ENCODE assay signal across 10 mouse cellular contexts in genomic region chr4:137726739-137727505, GRCm38 (mm10).
DNase-seq lines count a peak whose midpoint lies in the region; ATAC-seq lines count a peak whose summit lies in the region.
"Had no signal": no experiment of that assay in that cellular context is flagged by ENCODE, and none has a peak within 500 bp of the region (broad histone marks: within the 10 kb centered on the region; RNA-seq: fewer than 3 reads in every experiment).

No protein-coding gene starts in this region.

- ATAC-seq in midbrain, embryonic 14.5 days (ENCODE audit: low FRiP score, low TSS enrichment) = no peak

- H3K36me3 ChIP-seq in heart, embryonic 10.5 days = no peaks in the 10 kb centered on the region
- H3K36me3 ChIP-seq in hindbrain, embryonic 10.5 days = no peaks in the 10 kb centered on the region
- no peaks in the 10 kb centered on the region for H3K36me3 ChIP-seq in midbrain, embryonic 14.5 days (ENCODE audit: control insufficient read depth, insufficient read depth, low read length)
- H3K36me3 ChIP-seq: heart, embryonic 15.5 days; limb, embryonic 15.5 days had no signal

- no peak overlapping the region for H3K4me3 ChIP-seq in heart, embryonic 10.5 days
- peak overlapping the region; percentile 53; the same call in 1 of the 2 replicates for H3K4me3 ChIP-seq in hindbrain, embryonic 10.5 days
- H3K4me3 ChIP-seq in midbrain, embryonic 14.5 days (replicated peaks; ENCODE audit: low read depth, low read length) = no peak overlapping the region
- H3K4me3 ChIP-seq: heart, embryonic 15.5 days; limb, embryonic 15.5 days had no signal

- no peaks in the 10 kb centered on the region for H3K9me3 ChIP-seq in heart, embryonic 10.5 days
- no peaks in the 10 kb centered on the region for H3K9me3 ChIP-seq in hindbrain, embryonic 10.5 days
- no peaks in the 10 kb centered on the region for H3K9me3 ChIP-seq in midbrain, embryonic 14.5 days (ENCODE audit: control insufficient read depth, low read length)
- H3K9me3 ChIP-seq: heart, embryonic 15.5 days; limb, embryonic 15.5 days had no signal

- peak overlapping the region; percentile 31; the same call in 1 of the 2 replicates for H3K9ac ChIP-seq in midbrain, embryonic 14.5 days (replicated peaks; ENCODE audit: low read length)
- H3K9ac ChIP-seq: heart, embryonic 15.5 days; limb, embryonic 15.5 days had no signal

- DNase-seq in heart, adult 11 months = peak; percentile 92
- no peak for DNase-seq in heart, embryonic 10.5 days (ENCODE audit: low spot score)
- DNase-seq in cerebellum, adult 18-20 months = peak; percentile 73 to 78
- no peak for DNase-seq in hindbrain, embryonic 10.5 days (ENCODE audit: low spot score)
- no peak for DNase-seq in midbrain, embryonic 14.5 days
- DNase-seq in adrenal gland, adult 8-10 months = no peak
- DNase-seq in gastrocnemius, postnatal 14 days = no peak
- DNase-seq in adrenal gland, adult (ENCODE audit: inconsistent age in 2 of 2, low spot score in 1 of 2) = no peak

- H3K27me3 ChIP-seq in heart, embryonic 10.5 days (ENCODE audit: insufficient read depth, poor library complexity, severe bottlenecking) = peaks cover 94% of the 10 kb centered on the region
- H3K27me3 ChIP-seq in hindbrain, embryonic 10.5 days (ENCODE audit: insufficient read depth, poor library complexity, severe bottlenecking) = peaks cover 73% of the 10 kb centered on the region
- H3K27me3 ChIP-seq in midbrain, embryonic 14.5 days (ENCODE audit: control insufficient read depth, insufficient read depth, low read length) = 0 out of 2 replicates have a peak, but pooled peaks cover 3% of the 10 kb centered on the region

- WGBS in heart, embryonic 10.5 days = 79% methylated on average over 18 of the region's 18 CpGs
- 79% methylated on average over 18 of the region's 18 CpGs for WGBS in hindbrain, embryonic 10.5 days
- WGBS in midbrain, embryonic 14.5 days = 74% methylated on average over 18 of the region's 18 CpGs

- H3K27ac ChIP-seq in heart, embryonic 10.5 days = no peak overlapping the region
- H3K27ac ChIP-seq in hindbrain, embryonic 10.5 days = peak overlapping the region; percentile 78
- H3K27ac ChIP-seq in midbrain, embryonic 14.5 days (replicated peaks; ENCODE audit: low read depth, low read length) = no peak overlapping the region
- H3K27ac ChIP-seq: heart, embryonic 15.5 days; limb, embryonic 15.5 days had no signal

- H3K4me2 ChIP-seq in midbrain, embryonic 14.5 days (ENCODE audit: low read length) = peak overlapping the region; percentile 24
- H3K4me2 ChIP-seq: heart, embryonic 15.5 days; limb, embryonic 15.5 days had no signal

- H3K4me1 ChIP-seq in heart, embryonic 10.5 days = peaks cover 50% of the 10 kb centered on the region
- H3K4me1 ChIP-seq in hindbrain, embryonic 10.5 days (replicated peaks) = peaks cover 80% of the 10 kb centered on the region
- peaks cover 28% of the 10 kb centered on the region for H3K4me1 ChIP-seq in midbrain, embryonic 14.5 days (ENCODE audit: control insufficient read depth, insufficient read depth, low read length)

- intact Hi-C loops in gastrocnemius, postnatal 14 days (cut with DNase I; ENCODE audit: low total_unique reads) = no loop called here

Comparison
In these comparisons a context has a peak if more than half of its experiments do, and no peak if none do; other contexts are left out.
1. DNase-seq: peak in heart, adult 11 months (single experiment) and cerebellum, adult 18-20 months (2 of 2); none in heart, embryonic 10.5 days (single experiment), hindbrain, embryonic 10.5 days (single experiment), midbrain, embryonic 14.5 days (single experiment), adrenal gland, adult 8-10 months (single experiment), gastrocnemius, postnatal 14 days (single experiment) and adrenal gland, adult (0 of 2).